Mouse (Mus musculus) kidney, postnatal 36 days (tissue): Measurements from ENCODE around the gene Ddx4.
"Not testable (repeated sequence)": the region's sequence is repeated elsewhere in the genome, so short reads cannot be mapped to it uniquely, and the experiment has no call there.

Experiments
- DNase-seq, 2 experiments: peaks; one replicate each; pipeline ENCODE4 v3.0.0; 2021 to 2022; ENCODE audit warnings: mixed read lengths in 2 of 2

Gene Ddx4

GRCm38 (mm10) chr13:112635174-112635837, 17.0 kb downstream of the Ddx4 start:
- DNase-seq, result no peak

- DNase-seq, result no peak
Observed at GRCm38 (mm10) chr13:112625566-112625965, 26.7 kb downstream of the Ddx4 start.

- DNase-seq, result no peak
Observed at GRCm38 (mm10) chr13:112624622-112625021, 27.7 kb downstream of the Ddx4 start.

- DNase-seq, result no peak
Observed at GRCm38 (mm10) chr13:112623656-112624055, 28.6 kb downstream of the Ddx4 start.

- peak in 1 of 2 experiments; percentile 4 for DNase-seq
Observed at GRCm38 (mm10) chr13:112621592-112621991, 30.7 kb downstream of the Ddx4 start.

GRCm38 (mm10) chr13:112608606-112609005, 43.7 kb downstream of the Ddx4 start:
- DNase-seq, result no peak

- DNase-seq, result peak; percentile 7 to 25
Observed at GRCm38 (mm10) chr13:112604411-112604810, 47.9 kb downstream of the Ddx4 start.

GRCm38 (mm10) chr13:112603839-112604238, 48.4 kb downstream of the Ddx4 start:
- DNase-seq, result no peak

- no peak for DNase-seq
Observed at GRCm38 (mm10) chr13:112602607-112603006, 49.7 kb downstream of the Ddx4 start.

GRCm38 (mm10) chr13:112594260-112594659, 58.0 kb downstream of the Ddx4 start, which contains the start of gene Il31ra:
TSS of gene Il31ra (minus strand) at chr13:112594360.
- not testable (repeated sequence) for DNase-seq

GRCm38 (mm10) chr13:112590254-112590653, 62.0 kb downstream of the Ddx4 start:
- DNase-seq, result no peak

- no peak for DNase-seq
Observed at GRCm38 (mm10) chr13:112589625-112590024, 62.6 kb downstream of the Ddx4 start.

- DNase-seq, result no peak
Observed at GRCm38 (mm10) chr13:112584556-112585237, 67.6 kb downstream of the Ddx4 start.

- no peak for DNase-seq
Observed at GRCm38 (mm10) chr13:112582291-112582690, 70.0 kb downstream of the Ddx4 start.

GRCm38 (mm10) chr13:112581796-112582195, 70.5 kb downstream of the Ddx4 start:
- DNase-seq, result no peak

GRCm38 (mm10) chr13:112580590-112581320, 71.5 kb downstream of the Ddx4 start:
- peak in 1 of 2 experiments; percentile 24 for DNase-seq

- peak; percentile 96 to 97 for DNase-seq
Observed at GRCm38 (mm10) chr13:112578041-112578440, 74.2 kb downstream of the Ddx4 start.

- no peak for DNase-seq
Observed at GRCm38 (mm10) chr13:112573800-112574199, 78.5 kb downstream of the Ddx4 start.

GRCm38 (mm10) chr13:112570768-112571167, 81.5 kb downstream of the Ddx4 start:
- no peak for DNase-seq

GRCm38 (mm10) chr13:112569606-112570005, 82.7 kb downstream of the Ddx4 start:
- DNase-seq, result no peak

- no peak for DNase-seq
Observed at GRCm38 (mm10) chr13:112560554-112561138, 91.6 kb downstream of the Ddx4 start.

GRCm38 (mm10) chr13:112556501-112556900, 95.8 kb downstream of the Ddx4 start:
- peak; percentile 9 to 53 for DNase-seq

- no peak for DNase-seq
Observed at GRCm38 (mm10) chr13:112553304-112553703, 99.0 kb downstream of the Ddx4 start.
